Mouse (Mus musculus) skeletal muscle tissue, postnatal 0 days (tissue): ENCODE results near the gene Lrrk2. TPM values are rescaled to one million over a fixed set of nuclear protein-coding genes. Genes with fewer than 3 reads are reported as not detected.

Source experiments
- polyA plus RNA-seq: library from polyadenylated mRNA; unstranded; fragments of >200 nt; fragmentation: Nextera tagmentation; extraction: Ambion mirVana; gene quantifications from 2 replicates; pipeline ENCODE4 v1.2.1, GENCODE M21; 2015

Gene Lrrk2
- polyA plus RNA-seq, result 2.8 and 4.0 TPM in 2 replicates

GRCm38 (mm10) chr15:91672645-91673568 is at the start of gene Lrrk2:
Gene Lrrk2, plus strand, starts transcription at chr15:91673175.

GRCm38 (mm10) chr15:91837965-91838364 is 165.0 kb downstream of the Lrrk2 start, which contains the start of gene Smgc:
Gene Smgc, plus strand, starts transcription at chr15:91838265.

Other genes starting within 250 kb of the Lrrk2 start
- gene Slc2a13, start 99.9 kb upstream of the Lrrk2 start, polyA plus RNA-seq, result 0.54 and 0.71 TPM in 2 replicates
- gene Smgc, start 165.1 kb downstream of the Lrrk2 start, polyA plus RNA-seq, result not detected in 2 replicates